In genomic region chr14:30541541-30541940, GRCm38 (mm10) we compare ENCODE assay signal across 7 mouse cellular contexts. TPM values are rescaled to one million over a fixed set of nuclear protein-coding genes. Genes with fewer than 3 reads are reported as not detected.
DNase-seq lines count a peak whose midpoint lies in the region.

No protein-coding gene starts in this region.

- peak; percentile 87 for DNase-seq in ovary, adult 18-20 months (ENCODE audit: low spot score)
- DNase-seq in ovary, postnatal 10 days (ENCODE audit: low spot score) = no peak
- DNase-seq in cerebellum, postnatal 25 days = peak; percentile 54 to 71
- DNase-seq in heart, postnatal 4 days = peak; percentile 75
- peak; percentile 48 to 78 for DNase-seq in left cerebral cortex, adult 9 months (ENCODE audit: low spot score in 2 of 2)
- DNase-seq in testis, postnatal 10 days (ENCODE audit: low spot score) = peak; percentile 65
- no peak for DNase-seq in spleen, postnatal 14 days (ENCODE audit: low spot score in 2 of 2)

RNA-seq across cellular contexts. Expression of gene Tkt, which starts 6.6 kb away (rescaled TPM):
- 10 to 100 TPM; 67.9 to 69.2 TPM for total RNA-seq in heart, postnatal 4 days (2021)

RNA-seq across cellular contexts. Expression of gene Cacna1d, which starts 50.3 kb away (rescaled TPM):
- 10 to 100 TPM in 1 of 2 experiments, 1 to 10 TPM in 1; 9.6 to 12.5 TPM for total RNA-seq in heart, postnatal 4 days (2021)

Comparison
In these comparisons a context has a peak if more than half of its experiments do, and no peak if none do; other contexts are left out.
1. DNase-seq: peak in ovary, adult 18-20 months (single experiment), cerebellum, postnatal 25 days (2 of 2), heart, postnatal 4 days (single experiment), left cerebral cortex, adult 9 months (2 of 2) and testis, postnatal 10 days (single experiment); none in ovary, postnatal 10 days (single experiment) and spleen, postnatal 14 days (0 of 2).